Mouse (Mus musculus) liver, embryonic 15.5 days (tissue): Measurements from ENCODE around the gene Hist2h3c1. TPM values are rescaled to one million over a fixed set of nuclear protein-coding genes. Genes with fewer than 3 reads are reported as not detected.

ENCODE experiments used
- ATAC-seq: fragments of 200-750 bp; cut with Nextera tagmentation; 2 replicates; pipeline ENCODE4 v1.8.0; 2017; ENCODE audit warnings: moderate number of reproducible peaks, mild to moderate bottlenecking, moderate library complexity; ENCODE audit not compliant: insufficient read depth
- H3K27ac ChIP-seq: fragments of 300-500 bp; sonication (generic); replicated peaks from 2 replicates; pipeline ENCODE4 v1.5.1; 2015; ENCODE audit warnings: mild to moderate bottlenecking, inconsistent platforms
- H3K27me3 ChIP-seq: fragments of 300-500 bp; sonication (generic); 2 replicates; pipeline ENCODE4 v1.6.1; 2015; ENCODE audit warnings: mild to moderate bottlenecking, inconsistent platforms
- H3K36me3 ChIP-seq: fragments of 300-500 bp; sonication (generic); replicated peaks from 2 replicates; pipeline ENCODE4 v1.6.1; 2015; ENCODE audit warnings: moderate library complexity, mild to moderate bottlenecking, inconsistent platforms
- H3K4me1 ChIP-seq: fragments of 300-500 bp; sonication (generic); replicated peaks from 2 replicates; pipeline ENCODE4 v1.6.1; 2015; ENCODE audit warnings: inconsistent platforms
- H3K4me2 ChIP-seq: fragments of 300-500 bp; sonication (generic); 2 replicates; pipeline ENCODE4 v1.6.1; 2015; ENCODE audit warnings: moderate library complexity, mild to moderate bottlenecking, inconsistent platforms
- H3K4me3 ChIP-seq: fragments of 300-500 bp; sonication (generic); replicated peaks from 2 replicates; pipeline ENCODE4 v1.5.1; 2015; ENCODE audit warnings: mild to moderate bottlenecking, inconsistent platforms
- H3K9ac ChIP-seq: fragments of 300-500 bp; sonication (generic); 2 replicates; pipeline ENCODE4 v1.6.1; 2015; ENCODE audit warnings: moderate library complexity, mild to moderate bottlenecking, inconsistent platforms
- H3K9me3 ChIP-seq: fragments of 300-500 bp; sonication (generic); replicated peaks from 2 replicates; pipeline ENCODE4 v1.6.1; 2016; ENCODE audit warnings: inconsistent platforms
- WGBS: fragments of 180-500 bp; shearing (Covaris S2); methylation state at CpG from one replicate; pipeline ENCODE4 v1.1.7; 2015; ENCODE audit warnings: mixed read lengths; ENCODE audit not compliant: insufficient replicate concordance; 5-methylcytosine and 5-hydroxymethylcytosine counted together
- microRNA-seq: library from miRNA; unstranded; fragments of <30 nt; microRNA quantifications from one replicate; pipeline ENCODE4, GENCODE M21; 2016
- polyA plus RNA-seq: library from polyadenylated mRNA; unstranded; fragments of >200 nt; fragmentation: Nextera tagmentation; extraction: Ambion mirVana; gene quantifications from 2 replicates; pipeline ENCODE4 v1.2.1, GENCODE M21; 2015

Hist2h3c1 gene
- polyA plus RNA-seq, 1 experiment from 2014 or later = 2.5 TPM

- H3K27ac ChIP-seq = peak overlapping the region; percentile 22; the same call in 1 of the 2 replicates
- no peak for ATAC-seq
- no peak overlapping the region; the same call in 1 of the 2 replicates for H3K4me3 ChIP-seq
These were observed 46.9 kb downstream of the Hist2h3c1 start for GRCm38 (mm10) chr3:96293368-96293767.

GRCm38 (mm10) chr3:96293787-96294186 lies 47.3 kb downstream of the Hist2h3c1 start, which contains the start of gene Fcgr1:
Gene Fcgr1 (minus strand): TSS chr3:96293969.
- Histone ChIP-seq H3K36me3 (no peaks in the 10 kb centered on the region), H3K9ac (no peak within 1 kb of the TSS), H3K27ac (peak within 1 kb of the TSS; percentile 22; the same call in 1 of the 2 replicates), H3K4me2 (peak within 1 kb of the TSS; percentile 6; the same call in 1 of the 2 replicates), H3K4me1 (no peaks in the 10 kb centered on the region), H3K9me3 (no peaks in the 10 kb centered on the region), H3K27me3 (peaks cover 9% of the 10 kb centered on the region; the same call in 1 of the 2 replicates), H3K4me3 (no peak within 1 kb of the TSS; the same call in 1 of the 2 replicates)
- no peak for ATAC-seq
- WGBS = 19% methylated on average over 4 of the region's 4 CpGs

More at GRCm38 (mm10) chr3:96293368-96293767, 46.9 kb downstream of the Hist2h3c1 start:
- H3K27me3 ChIP-seq = peaks cover 7% of the 10 kb centered on the region; the same call in 1 of the 2 replicates
- H3K4me1 ChIP-seq = no peaks in the 10 kb centered on the region
- H3K36me3 ChIP-seq = no peaks in the 10 kb centered on the region
- no peaks in the 10 kb centered on the region for H3K9me3 ChIP-seq
- no peak overlapping the region for H3K9ac ChIP-seq
- 20% methylated on average over 5 of the region's 5 CpGs for WGBS
- H3K4me2 ChIP-seq = peak overlapping the region; percentile 6; the same call in 1 of the 2 replicates

Small RNAs within 50 kb of the gene (microRNA-seq; reads per million reads assigned to microRNA genes)
- gene Gm44492 (not detected), gene Gm47311 (not detected), gene Gm47313 (not detected)

Other genes with a start within 250 kb of the Hist2h3c1 start
- gene Vps45, start 188.2 kb upstream of the Hist2h3c1 start, polyA plus RNA-seq = 12.6 and 14.1 TPM in 2 replicates
- gene Otud7b, start 142.2 kb upstream of the Hist2h3c1 start, polyA plus RNA-seq = 10.3 and 12.0 TPM in 2 replicates
- 2.3 and 3.7 TPM in 2 replicates for gene Mtmr11, start 84.7 kb upstream of the Hist2h3c1 start, polyA plus RNA-seq
- gene Sf3b4, start 74.4 kb upstream of the Hist2h3c1 start, polyA plus RNA-seq = 73.7 and 76.6 TPM in 2 replicates
- gene Sv2a, start 65.5 kb upstream of the Hist2h3c1 start, polyA plus RNA-seq = 0.23 and 0.26 TPM in 2 replicates
- 32.1 and 34.6 TPM in 2 replicates for gene Bola1, start 27.0 kb upstream of the Hist2h3c1 start, polyA plus RNA-seq
- gene Hist2h2ab, start 26.8 kb upstream of the Hist2h3c1 start, polyA plus RNA-seq = 0.40 and 0.58 TPM in 2 replicates
- 16.1 and 18.0 TPM in 2 replicates for gene Hist2h2ac, start 25.8 kb upstream of the Hist2h3c1 start, polyA plus RNA-seq
- 6.5 and 7.7 TPM in 2 replicates for gene Hist2h2be, start 25.6 kb upstream of the Hist2h3c1 start, polyA plus RNA-seq
- 10.8 and 13.6 TPM in 2 replicates for gene Hist2h3c2, start 7.6 kb upstream of the Hist2h3c1 start, polyA plus RNA-seq
- gene Hist2h2aa2, start 6.4 kb upstream of the Hist2h3c1 start, polyA plus RNA-seq = 54.8 and 64.9 TPM in 2 replicates
- gene Hist2h2aa1, start 1.2 kb upstream of the Hist2h3c1 start, polyA plus RNA-seq = 31.3 and 45.2 TPM in 2 replicates
- 29.3 and 32.9 TPM in 2 replicates for gene Hist2h4, start 16.6 kb downstream of the Hist2h3c1 start, polyA plus RNA-seq
- 78.7 and 99.7 TPM in 2 replicates for gene Hist2h3b, start 22.0 kb downstream of the Hist2h3c1 start, polyA plus RNA-seq
- gene Hist2h2bb, start 23.1 kb downstream of the Hist2h3c1 start, polyA plus RNA-seq = 19.4 and 24.6 TPM in 2 replicates
- 4.4 and 4.7 TPM in 2 replicates for gene Fcgr1, start 47.3 kb downstream of the Hist2h3c1 start, polyA plus RNA-seq
- not detected in 2 replicates for gene BC107364, start 205.6 kb downstream of the Hist2h3c1 start, polyA plus RNA-seq